Mouse (Mus musculus): ENCODE measurements around the gene Olfml3. TPM values are rescaled to one million over a fixed set of nuclear protein-coding genes. Genes with fewer than 3 reads are reported as not detected.

Gene Olfml3
- polyA plus RNA-seq, 1 experiment from 2014 or later = 2.7 TPM

- no peak within 1 kb of the TSS for H3K9ac ChIP-seq
- ATAC-seq (ENCODE audit: low read depth) (no peak), DNase-seq (no peak)
- H3K4me3 ChIP-seq (replicated peaks) = peak within 1 kb of the TSS; percentile 47
- no peaks in the 10 kb centered on the region for H3K9me3 ChIP-seq (replicated peaks)
- H3K27ac ChIP-seq = peak within 1 kb of the TSS; percentile 68
- no peaks in the 10 kb centered on the region for H3K27me3 ChIP-seq
- 90% methylated on average over 1 of the region's 1 CpGs for WGBS (ENCODE audit: insufficient replicate concordance)
- peaks cover 32% of the 10 kb centered on the region for H3K4me1 ChIP-seq (replicated peaks)
- peak within 1 kb of the TSS; percentile 69 for H3K4me2 ChIP-seq
- H3K36me3 ChIP-seq = peaks cover 52% of the 10 kb centered on the region
Measured at GRCm38 (mm10) chr3:103739329-103739728, 1.5 kb upstream of the Olfml3 start, which contains the start of gene Gm10964. Gm10964 (plus strand) TSS chr3:103739366.

GRCm38 (mm10) chr3:103737061-103737754, 593 bp downstream of the Olfml3 start:
- H3K4me1 ChIP-seq (replicated peaks) = peaks cover 37% of the 10 kb centered on the region
- peak overlapping the region; percentile 69 for H3K4me2 ChIP-seq
- DNase-seq = no peak
- no peak overlapping the region for H3K9ac ChIP-seq
- H3K9me3 ChIP-seq (replicated peaks) = no peaks in the 10 kb centered on the region
- peak overlapping the region; percentile 47; the same call in 1 of the 2 replicates for H3K4me3 ChIP-seq (replicated peaks)
- peak overlapping the region; percentile 68; the same call in 1 of the 2 replicates for H3K27ac ChIP-seq
- no peaks in the 10 kb centered on the region for H3K27me3 ChIP-seq
- WGBS (ENCODE audit: insufficient replicate concordance) = 77% methylated on average over 16 of the region's 16 CpGs
- H3K36me3 ChIP-seq = peaks cover 34% of the 10 kb centered on the region
- ATAC-seq (ENCODE audit: low read depth) = no peak

DNA sequence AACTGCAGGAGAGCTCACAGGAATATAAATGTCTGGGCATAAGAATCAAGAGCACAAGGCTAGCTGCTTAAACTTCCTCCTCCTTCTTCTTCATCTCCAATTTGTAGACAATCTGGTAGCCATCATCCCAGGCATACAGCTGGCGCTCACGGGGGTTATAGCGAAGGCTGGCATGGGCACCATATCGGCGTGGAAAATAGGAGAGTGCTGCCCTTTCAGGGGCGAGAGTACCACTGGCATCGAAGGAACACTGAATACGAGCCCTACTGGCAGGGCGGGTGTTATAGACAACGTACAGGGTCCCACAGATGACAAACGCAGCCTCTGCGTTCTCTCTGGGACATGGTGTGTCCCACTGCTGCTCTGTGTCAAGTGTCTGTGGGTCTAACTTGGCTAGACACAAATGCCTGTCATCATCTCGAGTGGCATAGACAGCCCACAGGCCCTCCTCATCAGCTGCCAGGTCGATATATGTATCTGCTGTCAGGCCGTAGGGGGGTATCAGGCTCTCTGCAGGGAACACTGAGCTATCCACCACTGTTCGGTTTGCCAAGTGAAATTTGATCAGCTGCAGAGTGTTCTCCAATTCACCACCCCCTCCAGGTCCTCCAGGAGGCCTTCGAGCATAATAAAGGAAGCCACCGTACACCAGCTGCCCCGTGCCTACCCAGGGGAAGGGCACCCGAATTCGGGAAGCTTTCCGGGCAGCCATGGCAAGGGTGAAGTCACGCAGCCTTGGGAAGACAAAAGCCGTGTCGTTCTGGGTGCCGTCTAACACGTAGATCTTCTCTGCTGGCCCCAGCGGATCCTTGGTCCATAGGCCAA, 1.8 kb downstream of the Olfml3 start:
- ATAC-seq (ENCODE audit: low read depth) (no peak), DNase-seq (no peak)
- Histone ChIP-seq H3K27me3 (no peaks in the 10 kb centered on the region), H3K36me3 (peaks cover 22% of the 10 kb centered on the region), H3K4me1 (replicated peaks) (peaks cover 37% of the 10 kb centered on the region), H3K4me3 (replicated peaks) (no peak overlapping the region), H3K9me3 (replicated peaks) (no peaks in the 10 kb centered on the region), H3K4me2 (no peak overlapping the region), H3K9ac (no peak overlapping the region), H3K27ac (no peak overlapping the region)
- WGBS (ENCODE audit: insufficient replicate concordance) = 83% methylated on average over 28 of the region's 28 CpGs

GRCm38 (mm10) chr3:103734696-103735519, 2.9 kb downstream of the Olfml3 start:
- no peak for DNase-seq
- Histone ChIP-seq H3K36me3 (peaks cover 14% of the 10 kb centered on the region), H3K9ac (no peak overlapping the region), H3K4me1 (replicated peaks) (peaks cover 37% of the 10 kb centered on the region), H3K27me3 (no peaks in the 10 kb centered on the region), H3K4me3 (replicated peaks) (no peak overlapping the region), H3K27ac (no peak overlapping the region), H3K9me3 (replicated peaks) (no peaks in the 10 kb centered on the region), H3K4me2 (peak overlapping the region; percentile 12; the same call in 1 of the 2 replicates)
- WGBS (ENCODE audit: insufficient replicate concordance) = 35% methylated on average over 11 of the region's 11 CpGs
- no peak for ATAC-seq (ENCODE audit: low read depth)

GRCm38 (mm10) chr3:103733799-103734695, 3.8 kb downstream of the Olfml3 start:
- H3K9ac ChIP-seq = no peak overlapping the region
- H3K27me3 ChIP-seq = no peaks in the 10 kb centered on the region
- 69% methylated on average over 19 of the region's 19 CpGs for WGBS (ENCODE audit: insufficient replicate concordance)
- peaks cover 14% of the 10 kb centered on the region for H3K36me3 ChIP-seq
- no peaks in the 10 kb centered on the region for H3K9me3 ChIP-seq (replicated peaks)
- H3K4me1 ChIP-seq (replicated peaks) = peaks cover 34% of the 10 kb centered on the region
- no peak for ATAC-seq (ENCODE audit: low read depth)
- no peak overlapping the region for H3K4me2 ChIP-seq
- no peak overlapping the region for H3K4me3 ChIP-seq (replicated peaks)
- no peak overlapping the region for H3K27ac ChIP-seq
- DNase-seq = no peak

GRCm38 (mm10) chr3:103733176-103733575, 4.6 kb downstream of the Olfml3 start:
- H3K36me3 ChIP-seq = peaks cover 14% of the 10 kb centered on the region
- no peaks in the 10 kb centered on the region for H3K9me3 ChIP-seq (replicated peaks)
- DNase-seq (no peak), ATAC-seq (ENCODE audit: low read depth) (no peak)
- no peak overlapping the region for H3K27ac ChIP-seq
- no peaks in the 10 kb centered on the region for H3K27me3 ChIP-seq
- no peak overlapping the region for H3K4me2 ChIP-seq
- H3K4me1 ChIP-seq (replicated peaks) = peaks cover 27% of the 10 kb centered on the region
- no peak overlapping the region for H3K9ac ChIP-seq
- 56% methylated on average over 2 of the region's 2 CpGs for WGBS (ENCODE audit: insufficient replicate concordance)
- no peak overlapping the region for H3K4me3 ChIP-seq (replicated peaks)

GRCm38 (mm10) chr3:103732116-103732515, 5.7 kb downstream of the Olfml3 start:
- Histone ChIP-seq H3K9me3 (replicated peaks) (no peaks in the 10 kb centered on the region), H3K36me3 (peaks cover 14% of the 10 kb centered on the region), H3K4me1 (replicated peaks) (peaks cover 17% of the 10 kb centered on the region), H3K4me3 (replicated peaks) (no peak overlapping the region), H3K27ac (no peak overlapping the region), H3K27me3 (no peaks in the 10 kb centered on the region), H3K4me2 (no peak overlapping the region), H3K9ac (no peak overlapping the region)
- ATAC-seq (ENCODE audit: low read depth) (no peak), DNase-seq (no peak)
- 68% methylated on average over 3 of the region's 3 CpGs for WGBS (ENCODE audit: insufficient replicate concordance)

GRCm38 (mm10) chr3:103729850-103730249, 8.0 kb downstream of the Olfml3 start:
- no peak overlapping the region for H3K9ac ChIP-seq
- H3K27me3 ChIP-seq = no peaks in the 10 kb centered on the region
- 71% methylated on average over 9 of the region's 9 CpGs for WGBS (ENCODE audit: insufficient replicate concordance)
- H3K4me3 ChIP-seq (replicated peaks) = no peak overlapping the region
- ATAC-seq (ENCODE audit: low read depth) (0 out of 2 replicates have a peak, but pooled peaks have one; percentile 49), DNase-seq (no peak)
- H3K27ac ChIP-seq = no peak overlapping the region
- H3K4me1 ChIP-seq (replicated peaks) = peaks cover 10% of the 10 kb centered on the region
- no peaks in the 10 kb centered on the region for H3K36me3 ChIP-seq
- H3K4me2 ChIP-seq = no peak overlapping the region
- H3K9me3 ChIP-seq (replicated peaks) = no peaks in the 10 kb centered on the region

- H3K27me3 ChIP-seq = no peaks in the 10 kb centered on the region
- H3K9me3 ChIP-seq (replicated peaks) = no peaks in the 10 kb centered on the region
- WGBS (ENCODE audit: insufficient replicate concordance) = 34% methylated on average over 2 of the region's 2 CpGs
- H3K9ac ChIP-seq = no peak overlapping the region
- no peaks in the 10 kb centered on the region for H3K36me3 ChIP-seq
- H3K4me3 ChIP-seq (replicated peaks) = no peak overlapping the region
- no peak overlapping the region for H3K27ac ChIP-seq
- peaks cover 10% of the 10 kb centered on the region; the same call in 1 of the 2 replicates for H3K4me1 ChIP-seq (replicated peaks)
- H3K4me2 ChIP-seq = no peak overlapping the region
- no peak for ATAC-seq (ENCODE audit: low read depth)
- no peak for DNase-seq
Measured at GRCm38 (mm10) chr3:103727813-103728326, 9.9 kb downstream of the Olfml3 start.

DNA sequence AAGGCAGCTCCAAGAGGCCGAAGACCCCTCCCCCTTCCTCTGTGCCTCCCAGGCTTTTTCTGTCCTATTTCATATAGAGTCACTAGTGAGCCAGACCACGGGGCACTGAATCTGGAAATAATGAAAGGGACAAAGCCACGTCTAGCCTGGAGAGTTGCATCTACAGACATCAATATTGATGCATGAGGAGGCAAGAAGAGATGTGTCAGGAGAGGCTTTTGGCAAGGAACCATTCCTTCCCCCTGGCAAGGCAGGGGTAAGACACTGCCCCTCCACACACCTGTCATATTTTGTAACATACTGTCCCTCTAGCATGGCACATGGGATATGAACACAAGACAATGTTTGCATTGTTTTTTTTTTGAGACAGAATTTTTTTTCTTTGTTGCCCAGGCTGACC, 11.2 kb downstream of the Olfml3 start:
- Histone ChIP-seq H3K4me1 (replicated peaks) (peaks cover 10% of the 10 kb centered on the region; the same call in 1 of the 2 replicates), H3K27ac (no peak overlapping the region), H3K4me2 (no peak overlapping the region), H3K4me3 (replicated peaks) (no peak overlapping the region), H3K9me3 (replicated peaks) (no peaks in the 10 kb centered on the region), H3K9ac (no peak overlapping the region), H3K36me3 (no peaks in the 10 kb centered on the region), H3K27me3 (no peaks in the 10 kb centered on the region)
- no peak for DNase-seq
- WGBS (ENCODE audit: insufficient replicate concordance) = 48% methylated on average over 3 of the region's 3 CpGs
- no peak for ATAC-seq (ENCODE audit: low read depth)

Measured in liver, embryonic 13.5 days (tissue).